Mouse (Mus musculus) yolk sac, embryonic 10.5 days (tissue): Measurements from ENCODE around the gene Wdr37.
"Not testable (repeated sequence)": the region's sequence is repeated elsewhere in the genome, so short reads cannot be mapped to it uniquely, and the experiment has no call there.

Experiments used
- DNase-seq: peaks from one replicate; pipeline ENCODE4 v3.0.0-alpha.2; 2017; ENCODE audit warnings: low spot score

Gene Wdr37

GRCm38 (mm10) chr13:8871314-8871962 lies at the start of gene Wdr37:
Wdr37 (minus strand) TSS chr13:8871909.
- DNase-seq = no peak

DNA sequence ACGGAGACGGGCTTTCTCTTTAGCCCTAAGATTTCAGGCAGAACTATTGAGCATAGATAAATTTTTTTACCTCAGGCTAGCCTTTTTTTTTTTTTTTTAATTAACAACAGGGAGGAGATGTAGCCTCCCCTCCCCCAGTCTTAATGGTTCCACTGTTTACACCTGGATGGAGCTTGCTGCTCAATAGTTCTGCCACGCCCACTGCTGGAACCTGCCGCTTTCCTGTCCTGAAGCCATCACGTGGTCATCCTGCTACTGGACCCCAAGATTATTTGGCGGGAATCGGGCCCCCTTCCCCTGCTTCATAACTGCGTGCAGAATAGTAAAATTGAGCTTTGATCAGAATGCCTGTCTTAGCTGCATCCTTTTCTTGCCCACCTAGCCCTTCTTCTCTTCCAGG lies 42.2 kb upstream of the Wdr37 start:
- not testable (repeated sequence) for DNase-seq

DNA sequence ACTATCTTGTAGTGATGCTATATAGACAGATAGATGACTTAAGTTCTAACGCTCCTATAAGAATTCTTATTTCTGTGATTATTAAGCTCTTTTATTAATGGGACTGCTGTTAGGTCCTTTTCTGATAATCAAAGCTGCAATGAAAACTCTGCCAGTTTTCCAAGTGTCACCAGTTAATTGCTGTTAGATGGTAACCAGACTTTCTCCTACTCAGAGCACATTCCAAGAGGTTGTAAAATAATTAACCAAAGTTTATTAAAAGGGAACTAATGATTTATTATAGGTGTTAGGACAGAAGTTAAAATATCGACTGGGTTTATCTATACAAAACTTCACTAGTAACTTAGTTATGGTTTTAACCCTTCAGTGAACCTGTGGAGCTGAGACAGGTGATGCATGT lies 34.3 kb upstream of the Wdr37 start:
- DNase-seq = not testable (repeated sequence)

- DNase-seq = no peak
Measured at GRCm38 (mm10) chr13:8888603-8889002, 16.9 kb upstream of the Wdr37 start.

- no peak for DNase-seq
Measured at GRCm38 (mm10) chr13:8886185-8886560, 14.5 kb upstream of the Wdr37 start.

DNA sequence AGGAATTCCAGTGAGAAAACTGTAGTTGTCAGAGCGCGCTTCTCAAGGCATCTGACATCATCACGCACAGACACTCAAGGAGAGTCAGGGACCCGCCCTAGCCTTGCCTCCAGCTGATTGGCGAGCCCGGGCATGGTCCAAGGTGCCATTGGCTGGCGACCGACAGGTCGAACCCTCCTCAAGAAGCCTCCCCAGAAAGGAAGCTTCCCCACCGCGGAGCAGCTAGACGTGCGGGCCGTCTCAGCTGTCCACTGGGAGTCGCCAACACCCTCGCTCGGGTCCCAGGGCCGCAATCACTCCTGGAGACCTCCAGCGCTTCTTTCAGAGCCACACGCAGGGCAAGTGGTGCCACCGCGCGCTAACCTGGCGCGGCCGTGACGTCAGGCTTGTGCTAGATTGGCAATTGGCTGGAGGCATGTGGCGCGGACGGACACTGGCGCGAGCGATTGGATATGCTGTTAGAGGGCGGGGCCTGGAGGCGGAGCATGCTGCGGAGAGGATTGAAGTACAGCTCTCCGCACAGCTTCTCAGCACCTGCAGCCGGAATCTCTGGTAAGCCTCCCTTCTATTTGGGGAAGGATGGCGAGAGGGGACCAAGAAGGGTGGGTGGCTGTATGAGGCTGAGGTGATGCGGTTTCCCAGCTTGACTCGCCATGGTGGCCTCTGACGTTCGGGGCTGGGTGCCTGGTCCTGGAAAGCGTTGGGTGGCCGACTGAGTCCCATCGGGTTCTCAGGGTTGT lies 13.9 kb upstream of the Wdr37 start, which contains the start of gene Idi1:
Gene Idi1, plus strand, starts transcription at position 57 of the 740 bp plus-strand sequence.
- DNase-seq = peak; percentile 99

- not testable (repeated sequence) for DNase-seq
Measured at GRCm38 (mm10) chr13:8883870-8884269, 12.2 kb upstream of the Wdr37 start.

DNA sequence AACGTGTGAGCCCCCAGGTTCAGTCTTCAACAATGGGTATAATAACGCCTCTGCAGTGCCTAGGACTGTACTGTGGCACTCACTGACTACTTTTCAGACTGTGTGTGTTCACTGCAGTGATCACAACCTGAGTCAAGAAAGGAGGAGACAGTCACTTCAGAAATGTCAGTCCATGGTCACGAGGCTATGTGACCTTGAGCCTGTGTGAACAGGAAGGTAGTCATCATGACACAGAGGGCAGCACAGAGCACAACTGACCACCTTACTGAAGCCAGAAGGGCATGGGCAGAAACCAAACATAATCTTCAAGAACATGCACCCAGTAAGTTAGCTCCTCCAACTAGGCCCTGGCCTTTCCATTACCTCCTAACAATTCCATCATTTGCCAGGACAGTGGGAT lies 9.9 kb upstream of the Wdr37 start:
- no peak for DNase-seq

DNA sequence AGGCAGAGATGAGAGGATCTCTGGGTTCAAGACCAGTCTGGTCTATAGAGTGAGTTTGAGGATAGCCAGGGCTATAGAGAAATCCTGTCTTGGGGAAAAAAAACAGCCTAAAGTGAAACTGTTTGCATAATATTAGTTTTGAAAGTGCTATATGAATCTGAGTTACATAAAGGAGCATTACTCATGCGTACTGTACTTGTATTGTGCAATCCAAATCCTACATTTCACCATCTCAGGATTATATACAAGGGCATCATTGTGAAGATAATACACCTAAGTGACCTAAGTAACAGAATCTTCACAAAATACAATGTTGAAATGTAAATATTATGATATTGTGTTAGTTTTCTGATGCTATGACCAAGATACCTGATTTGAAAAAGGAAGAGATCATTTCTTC lies 2.1 kb upstream of the Wdr37 start:
- DNase-seq = no peak

DNA sequence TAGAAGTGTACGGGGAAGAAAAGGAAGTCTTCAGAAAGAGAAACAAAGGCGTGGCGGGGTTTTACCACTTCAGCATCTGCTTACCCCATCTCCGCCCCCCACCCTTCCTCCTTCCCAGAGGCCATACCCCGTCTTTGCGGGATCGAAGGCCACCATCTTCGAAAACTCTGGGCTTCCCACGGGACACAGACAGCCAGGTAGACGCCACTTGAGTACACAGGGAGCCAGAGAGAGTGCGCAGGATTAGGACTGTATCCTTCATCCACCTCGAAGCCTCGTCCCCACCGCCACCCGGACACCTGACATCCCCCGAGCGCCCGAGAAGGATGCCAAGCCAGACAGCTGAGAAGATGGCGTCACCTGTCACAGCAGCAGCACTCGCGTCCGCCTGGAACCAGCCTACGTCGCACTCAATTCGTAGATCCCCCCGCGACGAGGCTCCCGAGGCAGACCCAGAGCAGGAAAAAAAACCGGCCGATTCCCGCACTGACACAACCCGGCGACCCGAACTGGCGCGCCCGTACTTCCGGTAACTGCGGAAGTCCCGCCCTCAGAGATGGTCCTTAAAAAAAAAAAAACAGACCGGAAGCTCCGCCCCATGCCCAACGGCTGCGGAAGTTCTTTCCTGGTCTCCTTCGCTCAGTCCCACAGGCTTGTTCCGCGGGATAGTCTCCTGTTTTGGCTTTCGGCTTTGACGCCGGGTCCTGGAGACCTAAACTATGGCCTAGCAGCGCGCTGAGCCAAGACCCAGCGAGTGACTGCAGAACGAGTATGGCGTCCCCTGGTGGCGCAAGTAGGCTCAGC lies 997 bp downstream of the Wdr37 start:
- DNase-seq = peak; percentile 89

GRCm38 (mm10) chr13:8870160-8870509 lies 1.6 kb downstream of the Wdr37 start:
- DNase-seq = peak; percentile 16

DNA sequence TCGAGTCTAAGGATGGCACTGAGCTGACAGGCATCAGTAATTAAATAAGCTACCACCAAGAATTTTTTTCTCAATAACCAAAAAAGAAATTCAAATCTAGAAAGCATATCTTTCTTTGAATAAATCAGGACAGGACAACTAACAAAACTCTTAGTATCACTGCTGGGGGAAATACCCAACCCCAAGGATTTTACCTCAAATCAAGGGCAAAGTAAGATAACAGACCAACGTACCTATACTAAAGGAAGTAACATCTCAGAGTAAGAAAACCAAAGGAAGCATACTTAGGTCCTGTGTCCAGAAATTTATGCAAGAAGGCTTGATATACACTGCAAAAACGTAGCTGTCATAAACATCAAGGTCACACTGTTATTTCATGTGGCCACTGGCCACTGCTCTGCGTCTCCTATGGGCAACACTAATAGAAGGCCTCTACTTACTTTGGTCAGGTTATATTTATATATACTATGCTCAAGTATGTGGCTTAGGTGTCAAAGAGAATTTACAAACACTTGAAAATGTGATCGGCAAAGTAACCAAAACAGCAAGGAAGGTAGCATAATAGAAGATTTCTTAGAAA lies 2.0 kb downstream of the Wdr37 start:
- DNase-seq = no peak

DNA sequence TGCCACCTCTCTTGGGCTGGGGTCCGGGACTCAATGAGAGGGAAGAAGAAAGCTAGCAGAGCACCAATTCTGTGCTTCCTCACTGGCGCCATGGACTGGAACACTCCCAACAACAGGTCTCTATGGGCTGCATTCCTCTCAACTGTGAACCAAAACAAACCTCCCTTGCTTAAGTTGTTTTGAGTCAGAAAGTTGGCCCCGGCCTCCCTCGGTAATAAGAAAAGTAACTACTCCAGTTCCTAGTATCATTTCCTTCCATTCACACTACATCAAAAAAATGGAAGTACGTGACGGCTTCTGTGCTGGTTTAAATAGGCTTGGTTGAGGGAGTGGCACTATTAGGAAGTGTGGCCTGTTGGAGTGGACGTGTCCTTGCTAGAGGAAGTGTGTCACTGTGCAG lies 5.1 kb downstream of the Wdr37 start:
- DNase-seq = no peak

DNA sequence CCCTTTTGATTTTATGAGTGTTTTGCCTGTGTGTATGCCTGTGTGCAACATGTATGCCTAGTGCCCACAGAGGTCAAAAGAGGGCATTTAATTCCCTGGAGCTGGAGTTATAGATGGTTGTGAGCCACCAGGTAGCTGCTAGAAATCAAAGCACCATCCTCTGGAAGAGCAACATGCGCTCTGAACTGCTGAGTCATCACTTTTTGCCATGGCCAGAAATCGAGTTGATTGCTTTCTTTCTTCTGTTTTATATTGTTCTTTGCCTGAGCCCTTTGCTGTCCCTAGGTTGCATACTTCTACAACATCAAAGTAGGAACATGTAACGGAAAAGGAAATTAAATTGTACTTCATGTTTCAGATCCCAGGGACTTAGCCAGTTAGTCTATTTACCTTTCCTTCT lies 6.7 kb downstream of the Wdr37 start:
- DNase-seq = no peak

GRCm38 (mm10) chr13:8860861-8861260 lies 10.8 kb downstream of the Wdr37 start:
- DNase-seq = no peak

- no peak for DNase-seq
Measured at GRCm38 (mm10) chr13:8858453-8858852, 13.3 kb downstream of the Wdr37 start.

- no peak for DNase-seq
Measured at GRCm38 (mm10) chr13:8854769-8855168, 16.9 kb downstream of the Wdr37 start.

DNA sequence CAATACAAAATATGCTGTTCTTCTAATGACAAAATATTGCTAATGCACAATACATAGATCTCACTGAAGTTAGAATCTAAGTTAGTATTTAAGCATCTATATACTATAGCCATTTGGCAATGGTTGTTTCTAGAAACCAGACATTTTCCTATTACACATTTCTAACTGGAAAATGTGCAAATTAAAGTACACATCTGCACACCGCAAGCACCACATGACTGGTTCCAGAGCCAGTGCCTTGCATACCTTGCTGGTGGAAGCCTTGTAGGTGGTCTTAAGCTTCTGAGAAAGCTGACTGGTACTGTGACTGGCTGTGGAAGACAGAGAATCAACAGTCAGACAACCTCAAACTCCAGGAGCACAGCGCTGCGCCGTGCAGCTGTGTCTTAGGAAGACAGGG lies 18.3 kb downstream of the Wdr37 start:
- DNase-seq = no peak

DNA sequence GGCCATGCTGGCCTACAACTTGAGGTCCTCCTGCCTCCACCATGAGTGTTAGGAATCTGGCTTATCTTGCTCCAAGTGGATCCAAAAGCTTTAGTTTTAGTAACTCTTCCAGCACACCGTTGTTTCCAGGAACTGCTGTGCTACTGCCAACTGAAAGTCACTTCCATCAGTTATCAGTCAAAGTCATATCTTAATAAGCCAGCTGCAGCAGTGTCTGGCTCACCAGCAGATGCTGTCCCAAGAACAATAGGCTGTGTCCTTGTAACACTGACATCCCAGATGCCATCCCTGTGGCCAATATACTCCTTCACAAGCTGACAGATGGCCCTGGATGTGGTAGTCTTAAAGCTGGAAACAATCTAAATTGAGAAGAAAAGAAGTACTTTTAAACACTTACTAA lies 22.4 kb downstream of the Wdr37 start:
- no peak for DNase-seq

GRCm38 (mm10) chr13:8847702-8848101 lies 24.0 kb downstream of the Wdr37 start:
- no peak for DNase-seq

GRCm38 (mm10) chr13:8842273-8842672 lies 29.4 kb downstream of the Wdr37 start:
- DNase-seq = no peak

DNA sequence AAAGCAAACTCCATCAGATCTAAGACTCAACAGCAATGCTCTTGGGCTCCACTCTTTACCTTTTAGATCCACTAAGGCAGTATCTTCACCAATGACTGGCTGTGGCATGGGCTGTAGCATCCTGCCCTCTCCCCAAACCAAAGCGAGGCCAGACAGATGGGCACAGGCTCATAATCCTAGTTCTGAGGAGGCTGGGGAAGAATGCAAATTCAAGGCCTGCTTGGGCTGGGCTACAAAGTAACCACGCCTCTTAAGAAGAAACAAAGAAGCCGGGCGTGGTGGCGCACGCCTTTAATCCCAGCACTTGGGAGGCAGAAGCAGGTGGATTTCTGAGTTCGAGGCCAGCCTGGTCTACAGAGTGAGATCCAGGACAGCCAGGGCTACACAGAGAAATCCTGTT lies 29.9 kb downstream of the Wdr37 start:
- DNase-seq = not testable (repeated sequence)

DNA sequence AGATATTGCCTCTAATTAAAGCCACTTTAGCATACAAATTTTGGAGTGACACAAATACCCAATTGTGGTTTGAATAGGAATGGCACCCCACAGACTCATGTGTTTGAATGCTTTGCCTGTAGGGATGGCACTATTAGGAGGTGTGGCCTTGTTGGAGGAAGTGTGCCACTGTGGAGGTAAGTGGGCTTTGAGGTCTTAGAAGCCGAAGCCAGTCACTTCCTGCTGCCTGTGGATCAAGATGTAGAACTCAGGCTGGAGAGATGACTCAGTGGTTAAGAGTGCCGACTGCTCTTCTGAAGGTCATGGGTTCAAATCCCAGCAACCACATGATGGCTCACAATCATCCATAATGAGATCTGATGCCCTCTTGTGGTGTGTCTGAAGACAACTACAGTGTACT lies 30.8 kb downstream of the Wdr37 start:
- DNase-seq = no peak
